Mouse (Mus musculus) neural tube, embryonic 12.5 days (tissue): ENCODE measurements around the gene Pdcd7. TPM values are rescaled to one million over a fixed set of nuclear protein-coding genes. Genes with fewer than 3 reads are reported as not detected.

ENCODE experiments used
- ATAC-seq: fragments of 200-750 bp; cut with Nextera tagmentation; 2 replicates; pipeline ENCODE4 v1.8.0; 2017; ENCODE audit warnings: low read depth, mild to moderate bottlenecking, moderate TSS enrichment, moderate library complexity; ENCODE audit not compliant: low FRiP score
- H3K27ac ChIP-seq: fragments of 300-500 bp; sonication (generic); 2 replicates; pipeline ENCODE4 v1.5.1; 2016
- H3K27me3 ChIP-seq: fragments of 300-500 bp; sonication (generic); replicated peaks from 2 replicates; pipeline ENCODE4 v1.6.1; 2016; ENCODE audit warnings: mild to moderate bottlenecking
- H3K36me3 ChIP-seq: fragments of 300-500 bp; sonication (generic); 2 replicates; pipeline ENCODE4 v1.6.1; 2016; ENCODE audit warnings: mild to moderate bottlenecking
- H3K4me1 ChIP-seq: fragments of 300-500 bp; sonication (generic); 2 replicates; pipeline ENCODE4 v1.6.1; 2016
- H3K4me2 ChIP-seq: fragments of 300-500 bp; sonication (generic); replicated peaks from 2 replicates; pipeline ENCODE4 v1.6.1; 2016; ENCODE audit warnings: mild to moderate bottlenecking
- H3K4me3 ChIP-seq: fragments of 300-500 bp; sonication (generic); 2 replicates; pipeline ENCODE4 v1.5.1; 2016
- H3K9ac ChIP-seq: fragments of 300-500 bp; sonication (generic); 2 replicates; pipeline ENCODE4 v1.6.1; 2016; ENCODE audit warnings: mild to moderate bottlenecking
- H3K9me3 ChIP-seq: fragments of 300-500 bp; sonication (generic); 2 replicates; pipeline ENCODE4 v1.6.1; 2016; ENCODE audit warnings: mild to moderate bottlenecking
- WGBS: fragments of 180-500 bp; shearing (Covaris S2); methylation state at CpG from one replicate; pipeline ENCODE4 v1.1.7; 2016; 5-methylcytosine and 5-hydroxymethylcytosine counted together
- polyA plus RNA-seq: library from polyadenylated mRNA; unstranded; fragments of >200 nt; fragmentation: Nextera tagmentation; extraction: Ambion mirVana; gene quantifications from 2 replicates; pipeline ENCODE4 v1.2.1, GENCODE M21; 2016

The Pdcd7 gene
- polyA plus RNA-seq, 1 experiment from 2014 or later = 14.6 TPM

DNA sequence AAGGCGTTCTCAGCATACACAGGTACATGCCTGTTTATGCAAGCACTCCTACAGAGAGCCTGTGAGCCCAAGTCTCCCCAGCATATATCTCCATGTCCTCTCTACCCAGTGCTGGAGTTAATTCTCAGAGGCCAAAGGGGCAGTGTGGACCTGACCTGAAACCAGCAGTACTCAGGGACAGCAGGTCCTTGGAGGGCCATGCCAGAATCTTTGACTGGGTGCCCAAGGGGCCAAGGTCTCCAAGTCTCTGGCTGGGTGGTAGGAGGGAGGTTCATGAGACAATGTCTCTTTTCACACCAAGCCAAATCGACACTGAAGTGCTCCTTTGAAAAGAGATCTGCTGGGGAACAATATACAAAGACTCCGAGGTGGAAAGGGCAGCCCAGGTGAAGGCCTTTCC, 62.0 kb downstream of the Pdcd7 start:
- no peak overlapping the region for H3K4me2 ChIP-seq
- H3K4me3 ChIP-seq = no peak overlapping the region
- H3K9me3 ChIP-seq = no peaks in the 10 kb centered on the region
- H3K9ac ChIP-seq = no peak overlapping the region
- WGBS = 73% methylated on average over 3 of the region's 3 CpGs
- no peak overlapping the region for H3K27ac ChIP-seq
- no peak for ATAC-seq
- H3K36me3 ChIP-seq = no peaks in the 10 kb centered on the region
- no peaks in the 10 kb centered on the region for H3K27me3 ChIP-seq
- H3K4me1 ChIP-seq = no peaks in the 10 kb centered on the region

DNA sequence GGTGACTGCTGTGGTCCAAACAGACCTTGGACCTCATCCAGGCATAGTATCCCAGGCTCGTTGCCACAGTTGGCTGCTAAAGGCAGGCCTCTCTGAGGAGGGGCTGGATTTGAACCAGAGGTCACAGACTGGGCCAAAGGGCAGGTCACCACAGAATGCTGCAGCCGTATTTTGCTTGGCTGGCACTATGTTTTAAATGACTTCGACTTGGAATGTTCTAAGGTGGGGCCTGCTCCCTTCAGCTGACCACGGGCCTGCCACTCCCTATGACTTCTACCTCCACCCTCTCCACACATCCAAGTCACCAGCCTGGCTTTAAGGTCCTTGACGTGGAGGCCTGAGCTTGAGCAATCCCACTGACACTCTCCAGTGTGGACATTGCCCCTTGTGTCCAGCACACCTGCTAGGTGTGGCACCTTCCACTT, 63.0 kb downstream of the Pdcd7 start:
- no peak overlapping the region for H3K9ac ChIP-seq
- no peak overlapping the region for H3K4me3 ChIP-seq
- no peaks in the 10 kb centered on the region for H3K9me3 ChIP-seq
- H3K27ac ChIP-seq = no peak overlapping the region
- no peak overlapping the region for H3K4me2 ChIP-seq
- no peak for ATAC-seq
- H3K27me3 ChIP-seq = no peaks in the 10 kb centered on the region
- WGBS = 79% methylated on average over 5 of the region's 5 CpGs
- H3K36me3 ChIP-seq = no peaks in the 10 kb centered on the region
- no peaks in the 10 kb centered on the region for H3K4me1 ChIP-seq

Other genes starting within 250 kb of the Pdcd7 start
- 10.3 and 11.7 TPM in 2 replicates for gene Igdcc4, start 244.6 kb upstream of the Pdcd7 start, polyA plus RNA-seq
- 32.6 and 36.4 TPM in 2 replicates for gene Igdcc3, start 204.9 kb upstream of the Pdcd7 start, polyA plus RNA-seq
- 5.4 and 5.7 TPM in 2 replicates for gene Parp16, start 150.8 kb upstream of the Pdcd7 start, polyA plus RNA-seq
- 0.33 and 0.47 TPM in 2 replicates for gene Cilp, start 80.9 kb upstream of the Pdcd7 start, polyA plus RNA-seq
- gene Clpx, start 51.8 kb upstream of the Pdcd7 start, polyA plus RNA-seq = 41.9 and 46.2 TPM in 2 replicates
- 0.68 and 1.6 TPM in 2 replicates for gene Ubap1l, start 14.9 kb downstream of the Pdcd7 start, polyA plus RNA-seq
- gene Kbtbd13, start 45.5 kb downstream of the Pdcd7 start, polyA plus RNA-seq = 0.81 and 0.86 TPM in 2 replicates
- 6.6 and 8.3 TPM in 2 replicates for gene Rasl12, start 52.4 kb downstream of the Pdcd7 start, polyA plus RNA-seq
- not detected in 2 replicates for gene Slc51b, start 76.9 kb downstream of the Pdcd7 start, polyA plus RNA-seq
- gene Mtfmt, start 89.7 kb downstream of the Pdcd7 start, polyA plus RNA-seq = 23.5 and 24.9 TPM in 2 replicates
- 125 and 129 TPM in 2 replicates for gene Spg21, start 114.8 kb downstream of the Pdcd7 start, polyA plus RNA-seq
- gene Ankdd1a, start 174.1 kb downstream of the Pdcd7 start, polyA plus RNA-seq = 0.38 TPM in 1 of 2 replicates, not detected in the other
- gene Plekho2, start 233.9 kb downstream of the Pdcd7 start, polyA plus RNA-seq = 11.6 and 12.4 TPM in 2 replicates
- 14.7 and 15.8 TPM in 2 replicates for gene Pif1, start 241.1 kb downstream of the Pdcd7 start, polyA plus RNA-seq